Mouse (Mus musculus) heart, embryonic 14.5 days (tissue): ENCODE measurements around the gene Ctf2. TPM values are rescaled to one million over a fixed set of nuclear protein-coding genes. Genes with fewer than 3 reads are reported as not detected.
"Not testable (repeated sequence)": the region's sequence is repeated elsewhere in the genome, so short reads cannot be mapped to it uniquely, and the experiment has no call there.

Experiments
- ATAC-seq: fragments of 200-750 bp; cut with Nextera tagmentation; 2 replicates; pipeline ENCODE4 v1.8.0; 2017; ENCODE audit warnings: low read depth, moderate TSS enrichment; ENCODE audit not compliant: insufficient number of reproducible peaks, insufficient read depth, low FRiP score
- H3K27ac ChIP-seq, 2 experiments: fragments of 200-500 bp in 1 of 2; fragments of 300-500 bp in 1 of 2; sonication (generic) in 1 of 2; replicated peaks in 1 of 2; 2 replicates each; pipeline ENCODE4 v1.5.1; 2012 to 2014; ENCODE audit warnings: low read depth in 2 of 2, low read length in 2 of 2, control low read depth in 1 of 2, mild to moderate bottlenecking in 1 of 2, mixed read lengths in 1 of 2; ENCODE audit not compliant: control insufficient read depth in 1 of 2, insufficient read depth in 1 of 2
- H3K27me3 ChIP-seq: fragments of 300-500 bp; sonication (generic); 2 replicates; pipeline ENCODE4 v1.6.1; 2014; ENCODE audit warnings: mild to moderate bottlenecking, low read length, control low read depth; ENCODE audit not compliant: control insufficient read depth, insufficient read depth
- H3K36me3 ChIP-seq: fragments of 300-500 bp; sonication (generic); 2 replicates; pipeline ENCODE4 v1.6.1; 2014; ENCODE audit warnings: mild to moderate bottlenecking, control low read depth, low read length, mixed read lengths; ENCODE audit not compliant: control insufficient read depth, insufficient read depth
- H3K4me1 ChIP-seq, 2 experiments: fragments of 200-500 bp in 1 of 2; fragments of 300-500 bp in 1 of 2; sonication (generic) in 1 of 2; 2 replicates each; pipeline ENCODE4 v1.6.1; 2012 to 2014; ENCODE audit warnings: low read length in 2 of 2, control low read depth in 1 of 2, mixed read lengths in 1 of 2; ENCODE audit not compliant: control insufficient read depth in 2 of 2, insufficient read depth in 2 of 2
- H3K4me2 ChIP-seq: fragments of 300-500 bp; sonication (generic); 2 replicates; pipeline ENCODE4 v1.6.1; 2014; ENCODE audit warnings: mild to moderate bottlenecking, low read length
- H3K4me3 ChIP-seq, 2 experiments: fragments of 200-500 bp in 1 of 2; fragments of 300-500 bp in 1 of 2; sonication (generic) in 1 of 2; 2 replicates each; pipeline ENCODE4 v1.5.1; 2012 to 2014; ENCODE audit warnings: low read length in 2 of 2, mild to moderate bottlenecking in 2 of 2, control low read depth in 1 of 2, low read depth in 1 of 2, moderate library complexity in 1 of 2; ENCODE audit not compliant: control insufficient read depth in 1 of 2, insufficient read depth in 1 of 2
- H3K9ac ChIP-seq: fragments of 300-500 bp; sonication (generic); 2 replicates; pipeline ENCODE4 v1.6.1; 2014; ENCODE audit warnings: mild to moderate bottlenecking, low read length
- H3K9me3 ChIP-seq: fragments of 300-500 bp; sonication (generic); 2 replicates; pipeline ENCODE4 v1.6.1; 2016; ENCODE audit warnings: low read length, control low read depth; ENCODE audit not compliant: control insufficient read depth
- WGBS: fragments of 180-500 bp; shearing (Covaris S2); extraction: QIAGEN DNeasy Blood & Tissue Kit; methylation state at CpG from one replicate; pipeline ENCODE4 v1.1.7; 2014; 5-methylcytosine and 5-hydroxymethylcytosine counted together
- polyA plus RNA-seq: library from polyadenylated mRNA; unstranded; fragments of >200 nt; fragmentation: Nextera tagmentation; extraction: Ambion mirVana; gene quantifications from 2 replicates; pipeline ENCODE4 v1.2.1, GENCODE M21; 2014

The Ctf2 gene
- not detected in 2 replicates for polyA plus RNA-seq

DNA sequence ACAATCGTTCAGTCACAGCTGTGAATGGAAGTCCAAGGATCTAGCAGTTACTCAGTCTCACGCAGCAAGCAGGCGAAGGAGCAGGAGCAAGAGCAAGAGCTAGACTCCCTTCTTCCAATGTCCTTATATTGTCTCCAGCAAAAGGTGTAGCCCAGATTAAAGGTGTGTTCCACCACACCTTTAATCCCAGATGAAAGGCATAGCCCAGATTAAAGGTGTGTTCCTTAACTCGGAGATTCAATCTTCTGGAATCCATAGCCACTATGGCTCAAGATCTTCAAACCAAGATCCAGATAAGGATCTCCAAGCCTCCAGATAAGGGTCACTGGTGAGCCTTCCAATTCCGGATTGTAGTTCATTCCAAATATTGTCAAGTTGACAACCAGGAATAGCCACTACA, at the start of gene Ctf2:
TSS of gene Ctf2 (minus strand) at position 101 of the 400 bp plus-strand sequence.
- H3K4me2 ChIP-seq = not testable (repeated sequence)
- WGBS = no CpG with 5 or more reads among the region's 5 CpGs

DNA sequence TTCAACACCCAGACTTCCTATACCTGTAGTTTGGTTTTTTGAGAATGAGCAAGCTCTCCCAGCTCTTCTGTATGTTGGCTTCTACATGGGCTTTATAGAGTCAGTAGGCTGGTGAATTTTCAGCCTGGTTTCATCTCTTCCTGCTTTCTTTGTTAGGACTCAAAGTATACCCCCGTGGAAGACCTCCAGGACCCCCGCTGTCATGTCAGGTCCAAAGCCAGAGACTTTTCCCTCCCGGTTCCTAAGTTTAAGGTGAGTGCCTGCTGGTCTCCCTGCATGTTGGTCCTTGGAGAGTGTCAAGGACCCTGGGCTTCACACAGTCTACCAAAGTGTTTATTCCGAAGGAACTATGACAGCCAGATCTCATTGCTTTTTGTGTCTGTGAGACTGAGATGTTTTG, 46.4 kb upstream of the Ctf2 start:
- H3K9me3 ChIP-seq = no peaks in the 10 kb centered on the region
- H3K27ac ChIP-seq = no peak overlapping the region
- peak overlapping the region; percentile 87 for H3K4me2 ChIP-seq
- H3K4me3 ChIP-seq = peak overlapping the region; percentile 85 to 92
- H3K9ac ChIP-seq = peak overlapping the region; percentile 96
- no peaks in the 10 kb centered on the region for H3K27me3 ChIP-seq
- ATAC-seq = no peak
- H3K4me1 ChIP-seq = peaks cover 4 to 9% of the 10 kb centered on the region in 2 experiments; a peak in 3 of 4 replicates
- 81% methylated on average over 4 of the region's 4 CpGs for WGBS
- peaks cover 47% of the 10 kb centered on the region for H3K36me3 ChIP-seq

More for the DNA sequence above, at the start of gene Ctf2:
- not testable (repeated sequence) for H3K4me3 ChIP-seq, ATAC-seq, H3K27ac ChIP-seq, H3K4me1 ChIP-seq, H3K9ac ChIP-seq, H3K36me3 ChIP-seq, H3K27me3 ChIP-seq, H3K9me3 ChIP-seq

DNA sequence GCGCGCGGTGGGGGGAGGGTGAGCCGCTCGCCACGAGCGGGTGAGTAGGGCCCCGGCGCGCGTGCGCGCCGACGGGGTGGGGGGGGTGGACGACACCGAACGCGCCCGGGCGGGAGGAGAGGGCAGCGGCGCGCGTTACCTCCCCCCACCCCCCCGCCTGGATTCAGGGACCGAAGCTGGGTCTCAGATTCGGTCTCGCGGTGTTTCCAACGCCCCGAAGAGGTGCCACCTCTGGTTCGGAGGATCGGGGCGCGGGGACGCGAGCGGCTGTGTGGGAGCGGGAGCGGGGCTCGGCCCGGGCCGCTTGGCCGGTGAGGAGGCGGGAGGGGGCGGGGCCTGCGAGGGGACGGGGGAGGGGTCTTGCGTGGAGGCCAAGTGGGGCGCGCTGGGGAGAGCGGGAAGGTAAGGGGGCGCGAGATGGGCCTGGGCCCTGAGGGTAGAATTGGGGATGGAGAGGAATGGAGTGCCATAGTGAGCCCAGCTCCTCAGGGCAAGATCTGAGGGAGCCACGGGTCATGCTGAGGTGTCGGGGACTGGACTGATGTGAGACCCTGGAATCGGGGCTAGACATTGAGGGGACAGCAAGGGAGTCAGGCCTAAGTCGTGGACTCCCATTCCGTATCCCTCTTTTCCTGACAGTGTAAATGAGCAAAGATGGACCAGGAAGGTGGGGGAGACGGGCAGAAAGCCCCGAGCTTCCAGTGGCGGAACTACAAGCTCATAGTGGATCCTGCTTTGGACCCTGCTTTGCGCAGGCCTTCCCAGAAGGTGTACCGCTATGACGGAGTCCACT, 45.7 kb upstream of the Ctf2 start:
- Histone ChIP-seq H3K27ac (peak overlapping the region; percentile 70 to 99), H3K9ac (peak overlapping the region; percentile 96), H3K36me3 (peaks cover 42% of the 10 kb centered on the region), H3K4me1 (peaks cover 4 to 9% of the 10 kb centered on the region in 2 experiments; a peak in 3 of 4 replicates), H3K9me3 (no peaks in the 10 kb centered on the region), H3K4me3 (peak overlapping the region; percentile 85 to 92), H3K4me2 (peak overlapping the region; percentile 87), H3K27me3 (no peaks in the 10 kb centered on the region)
- 2% methylated on average over 54 of the region's 66 CpGs for WGBS
- ATAC-seq = peak; percentile 60

DNA sequence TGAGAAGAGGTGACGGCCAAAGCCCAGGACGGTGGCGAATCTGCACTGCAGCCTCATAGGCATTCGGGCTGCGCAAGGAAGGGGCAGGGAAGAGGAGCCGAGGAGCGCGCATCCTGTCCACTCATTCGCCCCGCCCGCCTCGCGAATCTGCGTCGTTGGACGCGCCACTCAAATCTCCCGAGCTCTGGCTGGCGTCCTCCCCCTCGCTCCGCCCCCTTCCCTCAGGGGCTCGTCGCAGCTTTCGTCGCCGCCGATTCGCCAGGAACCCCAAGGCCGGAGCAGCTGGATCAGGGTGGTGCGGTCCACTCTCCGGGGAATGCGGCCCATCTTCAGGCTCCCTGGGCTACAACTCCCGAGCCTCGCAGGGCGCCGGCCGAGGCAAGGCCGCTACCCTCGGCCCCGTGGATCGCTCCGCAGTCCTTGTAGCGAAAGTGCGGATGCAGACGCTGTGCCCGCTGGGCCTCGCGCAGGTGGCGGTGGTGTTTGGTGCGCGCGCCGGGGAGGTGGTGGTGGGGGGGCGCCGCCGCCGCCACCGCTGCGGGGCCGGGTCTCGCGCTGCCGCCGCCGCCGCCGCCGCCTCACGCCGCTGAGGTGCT, 45.0 kb upstream of the Ctf2 start:
- H3K27ac ChIP-seq = peak overlapping the region; percentile 92 to 99
- peak; percentile 89 for ATAC-seq
- peaks cover 35% of the 10 kb centered on the region for H3K36me3 ChIP-seq
- peaks cover 4 to 9% of the 10 kb centered on the region in 2 experiments; a peak in 3 of 4 replicates for H3K4me1 ChIP-seq
- WGBS = under 1% methylated on average over 67 of the region's 70 CpGs
- H3K9me3 ChIP-seq = no peaks in the 10 kb centered on the region
- no peaks in the 10 kb centered on the region for H3K27me3 ChIP-seq
- peak overlapping the region; percentile 85 to 92 for H3K4me3 ChIP-seq
- H3K9ac ChIP-seq = peak overlapping the region; percentile 96
- H3K4me2 ChIP-seq = peak overlapping the region; percentile 87

DNA sequence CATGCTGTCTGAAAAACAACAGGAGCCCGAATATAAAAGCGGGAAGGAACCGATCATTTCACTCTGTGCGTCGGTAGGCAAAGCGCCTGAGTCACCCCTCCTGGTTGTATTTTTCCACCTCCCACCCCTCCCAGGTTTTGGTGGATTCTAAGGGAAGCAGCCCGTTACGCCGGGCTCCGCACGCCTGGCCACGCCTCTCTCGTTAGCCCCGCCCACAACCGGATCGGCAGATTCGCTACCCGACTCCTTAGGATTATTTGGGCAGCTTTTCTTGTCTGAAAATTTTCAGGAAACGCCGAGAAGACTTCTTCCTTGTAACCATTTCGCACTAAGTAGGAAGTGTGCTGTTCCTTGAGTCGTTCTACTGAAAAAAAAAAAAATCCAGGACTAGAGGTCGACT, 44.5 kb upstream of the Ctf2 start, which contains the start of gene Setd1a:
TSS of gene Setd1a (plus strand) at position 245 of the 400 bp plus-strand sequence.
- peak; percentile 66 for ATAC-seq
- Histone ChIP-seq H3K27me3 (no peaks in the 10 kb centered on the region), H3K9ac (peak within 1 kb of the TSS; percentile 96), H3K27ac (peak within 1 kb of the TSS; percentile 92 to 99), H3K9me3 (no peaks in the 10 kb centered on the region), H3K4me2 (peak within 1 kb of the TSS; percentile 87), H3K36me3 (peaks cover 30% of the 10 kb centered on the region), H3K4me3 (peak within 1 kb of the TSS; percentile 85 to 92), H3K4me1 (peaks cover 4 to 9% of the 10 kb centered on the region in 2 experiments; a peak in 3 of 4 replicates)
- WGBS = 1% methylated on average over 23 of the region's 23 CpGs

DNA sequence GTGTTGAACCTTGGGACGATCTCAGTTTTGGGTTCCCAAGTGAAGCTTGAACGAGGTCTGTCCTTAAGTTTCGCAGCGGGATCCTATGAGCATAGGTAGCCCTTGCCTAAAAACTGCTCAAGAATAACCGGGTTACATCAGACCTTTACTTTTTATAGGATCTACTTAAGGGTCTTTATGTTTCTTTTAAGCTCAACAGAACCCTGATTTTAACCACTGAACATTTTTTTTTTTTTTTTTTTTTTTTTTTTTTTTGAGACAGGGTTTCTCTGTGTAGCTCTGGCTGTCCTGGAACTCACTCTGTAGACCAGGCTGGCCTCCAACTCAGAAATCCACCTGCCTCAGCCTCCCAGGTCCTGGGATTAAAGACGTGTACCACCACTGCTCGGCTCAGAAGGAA, 43.9 kb upstream of the Ctf2 start:
- not testable (repeated sequence) for ATAC-seq, H3K9me3 ChIP-seq, H3K27me3 ChIP-seq
- peaks cover 4 to 12% of the 10 kb centered on the region in 2 experiments; a peak in 3 of 4 replicates for H3K4me1 ChIP-seq
- H3K4me3 ChIP-seq = peak overlapping the region; percentile 85 to 92
- peak overlapping the region; percentile 96 for H3K9ac ChIP-seq
- peak overlapping the region; percentile 87 for H3K4me2 ChIP-seq
- WGBS = 68% methylated on average over 7 of the region's 7 CpGs
- peak overlapping the region in 1 of 2 experiments; percentile 99; a peak in 3 of 4 replicates for H3K27ac ChIP-seq
- H3K36me3 ChIP-seq = peaks cover 24% of the 10 kb centered on the region

DNA sequence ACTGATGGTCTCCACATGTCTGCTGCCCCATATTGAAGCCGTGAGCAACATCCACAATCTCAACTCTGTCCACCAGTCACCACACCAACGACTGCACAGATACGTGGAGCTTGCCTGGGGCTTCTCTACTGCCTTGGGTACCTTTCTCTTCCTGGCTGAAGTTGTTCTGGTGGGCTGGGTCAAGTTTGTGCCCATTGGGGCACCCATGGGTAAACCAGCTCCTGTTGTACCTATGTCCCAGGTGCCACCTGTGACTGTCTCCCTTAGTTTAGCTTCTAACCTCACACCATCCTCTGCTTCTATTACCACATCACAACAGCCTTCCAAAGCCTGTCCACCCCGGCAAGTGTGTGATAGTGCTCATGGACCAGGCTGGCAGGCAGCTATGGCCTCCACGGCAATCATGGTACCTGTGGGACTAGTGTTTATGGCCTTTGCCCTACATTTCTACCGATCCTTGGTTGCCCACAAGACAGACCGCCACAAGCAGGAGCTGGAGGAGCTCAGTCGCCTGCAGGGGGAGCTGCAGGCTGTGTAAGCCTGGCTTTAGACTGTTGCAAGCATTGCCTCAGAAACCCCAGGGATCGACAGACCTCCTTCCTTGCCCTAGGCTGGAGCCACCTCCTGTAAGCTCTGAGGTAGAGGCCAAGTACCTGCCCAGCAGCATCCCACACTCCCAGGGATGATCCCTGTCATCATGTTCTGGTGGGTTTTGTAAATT, 41.9 kb upstream of the Ctf2 start:
- ATAC-seq = no peak
- H3K9ac ChIP-seq = no peak overlapping the region
- WGBS = 38% methylated on average over 9 of the region's 9 CpGs

More for the DNA sequence above, 41.9 kb upstream of the Ctf2 start:
- H3K4me3 ChIP-seq = no peak overlapping the region
- H3K9me3 ChIP-seq = no peaks in the 10 kb centered on the region
- peaks cover 12 to 21% of the 10 kb centered on the region in 2 experiments for H3K4me1 ChIP-seq
- H3K4me2 ChIP-seq = no peak overlapping the region
- H3K27ac ChIP-seq = no peak overlapping the region
- H3K36me3 ChIP-seq = peaks cover 4% of the 10 kb centered on the region
- no peaks in the 10 kb centered on the region for H3K27me3 ChIP-seq
